Mouse (Mus musculus) heart, postnatal 0 days (tissue): ENCODE measurements around the gene Adrm1. TPM values are rescaled to one million over a fixed set of nuclear protein-coding genes. Genes with fewer than 3 reads are reported as not detected.
"Not testable (repeated sequence)": the region's sequence is repeated elsewhere in the genome, so short reads cannot be mapped to it uniquely, and the experiment has no call there.

ENCODE experiments used
- ATAC-seq: fragments of 200-750 bp; cut with Nextera tagmentation; 2 replicates; pipeline ENCODE4 v1.8.0; 2017; ENCODE audit warnings: low read depth, moderate number of reproducible peaks, moderate library complexity; ENCODE audit not compliant: insufficient read depth
- DNase-seq: peaks from one replicate; pipeline ENCODE4 v3.0.0-alpha.2; 2016; ENCODE audit warnings: low spot score
- H3K27ac ChIP-seq: fragments of 300-500 bp; sonication (generic); 2 replicates; pipeline ENCODE4 v1.5.1; 2014; ENCODE audit warnings: low read depth, mild to moderate bottlenecking
- H3K27me3 ChIP-seq: fragments of 300-500 bp; sonication (generic); 2 replicates; pipeline ENCODE4 v1.6.1; 2014; ENCODE audit warnings: low read length, mixed read lengths; ENCODE audit not compliant: control insufficient read depth, insufficient read depth
- H3K36me3 ChIP-seq: fragments of 300-500 bp; sonication (generic); replicated peaks from 2 replicates; pipeline ENCODE4 v1.6.1; 2014; ENCODE audit warnings: low read length, mixed read lengths; ENCODE audit not compliant: control insufficient read depth, insufficient read depth
- H3K4me1 ChIP-seq: fragments of 300-500 bp; sonication (generic); 2 replicates; pipeline ENCODE4 v1.6.1; 2014; ENCODE audit warnings: antibody characterized with exemption; ENCODE audit not compliant: control insufficient read depth, insufficient read depth
- H3K4me2 ChIP-seq: fragments of 300-500 bp; sonication (generic); 2 replicates; pipeline ENCODE4 v1.6.1; 2014; ENCODE audit warnings: low read depth, mild to moderate bottlenecking, low read length, moderate library complexity
- H3K4me3 ChIP-seq: fragments of 300-500 bp; sonication (generic); 2 replicates; pipeline ENCODE4 v1.5.1; 2014; ENCODE audit warnings: low read depth, low read length
- H3K9ac ChIP-seq: fragments of 300-500 bp; sonication (generic); replicated peaks from 2 replicates; pipeline ENCODE4 v1.6.1; 2014; ENCODE audit warnings: low read depth, low read length, mixed read lengths
- H3K9me3 ChIP-seq: fragments of 300-500 bp; sonication (generic); replicated peaks from 2 replicates; pipeline ENCODE4 v1.6.1; 2016; ENCODE audit warnings: low read length; ENCODE audit not compliant: control insufficient read depth
- CTCF ChIP-seq: IDR thresholded peaks from 2 replicates; pipeline ENCODE4 v1.5.1; 2016; ENCODE audit warnings: antibody characterized with exemption, control low read depth, low read depth
- EP300 ChIP-seq: IDR thresholded peaks from 2 replicates; pipeline ENCODE4 v1.6.1; 2016; ENCODE audit warnings: antibody characterized with exemption, low read depth
- WGBS: fragments of 180-500 bp; shearing (Covaris S2); extraction: QIAGEN DNeasy Blood & Tissue Kit; methylation state at CpG from one replicate; pipeline ENCODE4 v1.1.7; 2014; 5-methylcytosine and 5-hydroxymethylcytosine counted together
- polyA plus RNA-seq: library from polyadenylated mRNA; unstranded; fragments of >200 nt; fragmentation: Nextera tagmentation; extraction: Ambion mirVana; gene quantifications from 2 replicates; pipeline ENCODE4 v1.2.1, GENCODE M21; 2015
- total RNA-seq: library from RNA; depleted of rRNA; stranded (reverse); fragments of >200 nt; gene quantifications from 2 replicates; pipeline ENCODE4 v1.2.3, GENCODE M21; 2014; ENCODE audit warnings: low replicate concordance

The Adrm1 gene
- total and polyA plus RNA-seq, 2 experiments from 2014 or later: 74.5 to 156 TPM

- Histone ChIP-seq H3K9me3 (no peaks in the 10 kb centered on the region), H3K9ac (peak overlapping the region; percentile 96), H3K27ac (peak overlapping the region; percentile 97), H3K4me2 (peak overlapping the region; percentile 81), H3K4me1 (peaks cover 22% of the 10 kb centered on the region), H3K36me3 (peaks cover 35% of the 10 kb centered on the region), H3K27me3 (no peaks in the 10 kb centered on the region), H3K4me3 (peak overlapping the region; percentile 89)
- 2% methylated on average over 8 of the region's 9 CpGs for WGBS
- ATAC-seq (no peak), DNase-seq (no peak)
- TF ChIP-seq CTCF (no peak), EP300 (no peak)
These were observed 867 bp downstream of the Adrm1 start for GRCm38 (mm10) chr2:180172152-180172551.

DNA sequence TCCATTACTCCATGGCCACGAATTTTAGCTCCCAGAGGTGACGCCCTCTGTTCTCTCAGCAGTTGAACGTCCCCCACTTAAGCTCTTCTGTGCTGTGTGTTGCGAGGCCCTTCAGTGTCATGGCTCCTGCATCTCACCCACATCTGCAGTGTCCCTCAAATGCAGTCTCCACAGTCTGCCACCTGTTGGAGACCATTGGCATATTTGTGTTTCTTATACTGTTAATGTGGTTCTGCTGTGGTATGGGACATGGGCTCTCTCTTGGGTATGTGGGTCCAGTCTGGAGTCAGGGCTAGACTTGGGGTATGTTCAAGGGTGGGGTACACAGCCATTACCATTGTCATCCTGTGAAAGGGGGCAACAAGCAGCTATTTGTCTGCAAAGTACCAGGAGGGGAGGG lies 1.9 kb downstream of the Adrm1 start:
- peak overlapping the region; percentile 81 for H3K4me2 ChIP-seq
- H3K27me3 ChIP-seq: no peaks in the 10 kb centered on the region
- peaks cover 22% of the 10 kb centered on the region for H3K4me1 ChIP-seq
- 58% methylated on average over 4 of the region's 4 CpGs for WGBS
- no peak overlapping the region; the same call in 1 of the 2 replicates for H3K4me3 ChIP-seq
- no peak overlapping the region for H3K27ac ChIP-seq
- peaks cover 45% of the 10 kb centered on the region for H3K36me3 ChIP-seq
- no peak for TF ChIP-seq EP300
- TF ChIP-seq CTCF: peak; percentile 46
- 0 out of 2 replicates have a peak overlapping the region, but pooled peaks have one; percentile 96 for H3K9ac ChIP-seq
- DNase-seq: no peak
- no peak for ATAC-seq
- H3K9me3 ChIP-seq: no peaks in the 10 kb centered on the region

DNA sequence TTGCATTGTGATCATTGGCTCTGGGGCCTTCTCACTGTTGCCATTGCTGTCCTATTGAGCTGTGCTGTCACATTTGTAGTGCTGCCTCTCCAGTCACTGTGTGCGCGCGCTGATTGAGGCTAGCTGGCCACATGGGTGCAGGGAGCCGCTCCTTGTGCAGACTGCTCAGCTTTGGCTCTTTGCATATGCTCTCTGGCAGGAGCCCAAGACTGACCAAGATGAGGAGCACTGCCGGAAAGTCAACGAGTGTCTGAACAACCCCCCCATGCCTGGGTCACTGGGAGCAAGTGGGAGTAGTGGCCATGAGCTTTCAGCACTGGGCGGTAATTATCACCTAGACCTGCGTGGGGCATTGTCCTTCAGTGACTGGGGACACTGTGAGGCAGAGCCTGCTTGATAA lies 2.4 kb downstream of the Adrm1 start:
- Histone ChIP-seq H3K36me3 (peaks cover 51% of the 10 kb centered on the region), H3K4me2 (peak overlapping the region; percentile 81; the same call in 1 of the 2 replicates), H3K4me1 (peaks cover 22% of the 10 kb centered on the region)
- WGBS: 58% methylated on average over 8 of the region's 8 CpGs
- not testable (repeated sequence) for H3K9me3 ChIP-seq, H3K27ac ChIP-seq, ATAC-seq, H3K9ac ChIP-seq, DNase-seq, H3K27me3 ChIP-seq, H3K4me3 ChIP-seq

DNA sequence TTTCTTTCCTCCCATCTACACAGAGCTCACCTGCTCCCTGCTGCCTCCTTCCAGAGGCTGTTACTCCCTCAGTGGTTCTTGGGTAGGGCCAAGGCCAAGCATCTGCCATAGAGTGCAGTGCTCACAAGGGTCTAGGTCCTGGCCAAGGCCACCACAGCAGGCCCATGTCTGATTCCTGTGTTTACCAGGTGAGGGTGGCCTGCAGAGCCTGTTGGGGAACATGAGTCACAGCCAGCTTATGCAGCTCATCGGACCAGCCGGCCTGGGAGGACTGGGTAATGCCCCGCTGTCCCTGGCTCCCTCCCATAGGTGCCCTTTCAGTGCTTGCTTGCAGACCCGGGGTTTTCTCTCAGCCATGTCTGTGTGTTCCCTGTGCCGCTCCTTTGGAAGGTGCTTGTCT lies 2.8 kb downstream of the Adrm1 start:
- WGBS: 91% methylated on average over 5 of the region's 5 CpGs
- Histone ChIP-seq H3K4me1 (peaks cover 22% of the 10 kb centered on the region), H3K9ac (no peak overlapping the region), H3K27me3 (no peaks in the 10 kb centered on the region), H3K9me3 (no peaks in the 10 kb centered on the region), H3K4me2 (no peak overlapping the region), H3K4me3 (no peak overlapping the region), H3K36me3 (peaks cover 55% of the 10 kb centered on the region), H3K27ac (no peak overlapping the region)
- no peak for TF ChIP-seq EP300
- TF ChIP-seq CTCF: no peak
- no peak for DNase-seq
- ATAC-seq: no peak

- Histone ChIP-seq H3K9ac (no peak overlapping the region), H3K36me3 (peaks cover 66% of the 10 kb centered on the region), H3K4me3 (no peak overlapping the region), H3K9me3 (no peaks in the 10 kb centered on the region), H3K4me1 (peaks cover 19% of the 10 kb centered on the region), H3K27ac (no peak overlapping the region), H3K4me2 (no peak overlapping the region), H3K27me3 (no peaks in the 10 kb centered on the region)
- WGBS: 81% methylated on average over 7 of the region's 7 CpGs
- TF ChIP-seq CTCF (no peak), EP300 (no peak)
- DNase-seq: no peak
- no peak for ATAC-seq
These were observed 4.4 kb downstream of the Adrm1 start for GRCm38 (mm10) chr2:180175725-180176124.

DNA sequence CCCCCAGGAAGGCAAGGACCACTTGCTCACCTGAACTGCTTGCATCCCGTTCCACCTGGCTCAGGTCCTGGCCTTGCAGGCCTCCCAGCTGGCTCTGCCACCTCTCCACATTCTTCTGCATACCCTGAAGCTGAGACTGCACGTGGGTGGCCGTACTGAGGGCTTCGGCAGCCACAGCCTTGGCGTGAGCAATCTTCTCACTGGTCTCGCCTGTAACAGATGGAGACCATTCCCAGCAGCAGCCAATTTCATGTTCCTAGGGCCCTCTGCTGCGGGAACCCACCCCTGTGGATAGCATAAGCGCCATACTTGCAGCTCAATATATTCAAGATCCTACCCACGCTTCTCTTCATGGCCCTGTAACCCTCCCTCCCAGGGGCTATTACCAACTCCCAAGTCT lies 10.3 kb downstream of the Adrm1 start:
- no peaks in the 10 kb centered on the region for H3K9me3 ChIP-seq
- 77% methylated on average over 9 of the region's 9 CpGs for WGBS
- TF ChIP-seq CTCF (no peak), EP300 (no peak)
- H3K36me3 ChIP-seq: peaks cover 56% of the 10 kb centered on the region
- H3K4me2 ChIP-seq: no peak overlapping the region
- no peaks in the 10 kb centered on the region for H3K4me1 ChIP-seq
- H3K27ac ChIP-seq: no peak overlapping the region
- DNase-seq (no peak), ATAC-seq (no peak)
- H3K4me3 ChIP-seq: no peak overlapping the region
- H3K27me3 ChIP-seq: no peaks in the 10 kb centered on the region
- no peak overlapping the region for H3K9ac ChIP-seq
